Mouse (Mus musculus): Measurements from ENCODE around the gene Mmp23. TPM values are rescaled to one million over a fixed set of nuclear protein-coding genes. Genes with fewer than 3 reads are reported as not detected.
A peak's percentile ranks its signal among the peaks of the same experiment; 100 is the strongest.
"Not testable (repeated sequence)": the region's sequence is repeated elsewhere in the genome, so short reads cannot be mapped to it uniquely, and the experiment has no call there.

Mmp23 gene
- total RNA-seq, 1 experiment from 2014 or later: 10.0 TPM

- DNase-seq: peak; percentile 72
These were observed 1.5 kb upstream of the Mmp23 start for GRCm38 (mm10) chr4:155654456-155655298.

GRCm38 (mm10) chr4:155654183-155654455 lies 935 bp upstream of the Mmp23 start:
- no peak for DNase-seq

GRCm38 (mm10) chr4:155653451-155654182 lies 433 bp upstream of the Mmp23 start:
- peak; percentile 47 for DNase-seq

- DNase-seq: no peak
These were observed 700 bp downstream of the Mmp23 start for GRCm38 (mm10) chr4:155652283-155653085.

- peak; percentile 32 for DNase-seq
These were observed 1.5 kb downstream of the Mmp23 start for GRCm38 (mm10) chr4:155651553-155652269.

GRCm38 (mm10) chr4:155649355-155649754 lies 3.8 kb downstream of the Mmp23 start:
- no peak for DNase-seq

- DNase-seq: no peak
These were observed 7.5 kb downstream of the Mmp23 start for GRCm38 (mm10) chr4:155645721-155646120.

GRCm38 (mm10) chr4:155645308-155645707 lies 7.9 kb downstream of the Mmp23 start, which contains the start of gene Gm10563:
Gene Gm10563, minus strand, starts transcription at chr4:155645408.
- DNase-seq: not testable (repeated sequence)

GRCm38 (mm10) chr4:155643531-155643930 lies 9.7 kb downstream of the Mmp23 start:
- DNase-seq: no peak

- DNase-seq: no peak
These were observed 17.3 kb downstream of the Mmp23 start for GRCm38 (mm10) chr4:155635766-155636499.

GRCm38 (mm10) chr4:155630267-155630666 lies 22.9 kb downstream of the Mmp23 start:
- DNase-seq: no peak

GRCm38 (mm10) chr4:155624338-155625291 lies 28.6 kb downstream of the Mmp23 start, which contains the start of gene Cdk11b:
Gene Cdk11b, plus strand, starts transcription at chr4:155624854.
- DNase-seq: peak; percentile 97

GRCm38 (mm10) chr4:155618321-155618720 lies 34.9 kb downstream of the Mmp23 start:
- no peak for DNase-seq

GRCm38 (mm10) chr4:155613264-155613663 lies 39.9 kb downstream of the Mmp23 start:
- no peak for DNase-seq

- DNase-seq: no peak
These were observed 41.3 kb downstream of the Mmp23 start for GRCm38 (mm10) chr4:155611860-155612259.

GRCm38 (mm10) chr4:155606825-155607224 lies 46.4 kb downstream of the Mmp23 start:
- DNase-seq: no peak

GRCm38 (mm10) chr4:155605132-155605531 lies 48.1 kb downstream of the Mmp23 start:
- DNase-seq: no peak

- no peak for DNase-seq
These were observed 49.4 kb downstream of the Mmp23 start for GRCm38 (mm10) chr4:155603801-155604200.

GRCm38 (mm10) chr4:155602753-155603152 lies 50.4 kb downstream of the Mmp23 start:
- DNase-seq: no peak

- no peak for DNase-seq
These were observed 51.2 kb downstream of the Mmp23 start for GRCm38 (mm10) chr4:155601997-155602456.

All from adrenal gland, postnatal 14 days (tissue).